Mouse (Mus musculus): ENCODE results near the gene Klhl20. TPM values are rescaled to one million over a fixed set of nuclear protein-coding genes. Genes with fewer than 3 reads are reported as not detected.

The Klhl20 gene
- polyA plus RNA-seq, 1 experiment from 2014 or later, result 13.4 TPM

GRCm38 (mm10) chr1:161143216-161143615, 11.9 kb upstream of the Klhl20 start:
- no peak for ATAC-seq (replicated peaks; ENCODE audit: extremely low read depth, insufficient read depth, low FRiP score)
- no peaks in the 10 kb centered on the region for H3K9me3 ChIP-seq (replicated peaks; ENCODE audit: control insufficient read depth, low read length)
- no peaks in the 10 kb centered on the region for H3K27me3 ChIP-seq (ENCODE audit: control insufficient read depth, insufficient read depth, low read length)
- 60% methylated on average over 7 of the region's 7 CpGs for WGBS
- no peak overlapping the region for H3K4me3 ChIP-seq (ENCODE audit: low read length)
- no peak overlapping the region for H3K9ac ChIP-seq (ENCODE audit: low read length)
- no peak overlapping the region for H3K27ac ChIP-seq (ENCODE audit: low read length)
- peak overlapping the region; percentile 19; the same call in 1 of the 2 replicates for H3K4me2 ChIP-seq (ENCODE audit: low read depth, low read length)
- no peaks in the 10 kb centered on the region for H3K36me3 ChIP-seq (ENCODE audit: control insufficient read depth, insufficient read depth)
- H3K4me1 ChIP-seq (ENCODE audit: control insufficient read depth, insufficient read depth, low read length), result peaks cover 2% of the 10 kb centered on the region; the same call in 1 of the 2 replicates

- no peak within 1 kb of the TSS for H3K27ac ChIP-seq (ENCODE audit: low read length)
- no peaks in the 10 kb centered on the region for H3K27me3 ChIP-seq (ENCODE audit: control insufficient read depth, insufficient read depth, low read length)
- 7% methylated on average over 33 of the region's 33 CpGs for WGBS
- peaks cover 2% of the 10 kb centered on the region; the same call in 1 of the 2 replicates for H3K4me1 ChIP-seq (ENCODE audit: control insufficient read depth, insufficient read depth, low read length)
- peak within 1 kb of the TSS; percentile 79 for H3K4me2 ChIP-seq (ENCODE audit: low read depth, low read length)
- peak within 1 kb of the TSS; percentile 62 for H3K9ac ChIP-seq (ENCODE audit: low read length)
- H3K36me3 ChIP-seq (ENCODE audit: control insufficient read depth, insufficient read depth), result no peaks in the 10 kb centered on the region
- peak; percentile 86 for ATAC-seq (replicated peaks; ENCODE audit: extremely low read depth, insufficient read depth, low FRiP score)
- H3K4me3 ChIP-seq (ENCODE audit: low read length), result peak within 1 kb of the TSS; percentile 55
- H3K9me3 ChIP-seq (replicated peaks; ENCODE audit: control insufficient read depth, low read length), result no peaks in the 10 kb centered on the region
Measured at GRCm38 (mm10) chr1:161142531-161143159, 11.3 kb upstream of the Klhl20 start, which contains the start of gene Ankrd45. Gene Ankrd45 (plus strand): TSS chr1:161142691.

GRCm38 (mm10) chr1:161140026-161140762, 8.9 kb upstream of the Klhl20 start:
- no peak overlapping the region for H3K4me2 ChIP-seq (ENCODE audit: low read depth, low read length)
- no peak for ATAC-seq (replicated peaks; ENCODE audit: extremely low read depth, insufficient read depth, low FRiP score)
- WGBS, result 74% methylated on average over 9 of the region's 9 CpGs
- no peak overlapping the region for H3K4me3 ChIP-seq (ENCODE audit: low read length)
- no peaks in the 10 kb centered on the region for H3K27me3 ChIP-seq (ENCODE audit: control insufficient read depth, insufficient read depth, low read length)
- no peak overlapping the region for H3K27ac ChIP-seq (ENCODE audit: low read length)
- H3K9ac ChIP-seq (ENCODE audit: low read length), result no peak overlapping the region
- no peaks in the 10 kb centered on the region for H3K9me3 ChIP-seq (replicated peaks; ENCODE audit: control insufficient read depth, low read length)
- no peaks in the 10 kb centered on the region for H3K36me3 ChIP-seq (ENCODE audit: control insufficient read depth, insufficient read depth)
- peaks cover 2% of the 10 kb centered on the region; the same call in 1 of the 2 replicates for H3K4me1 ChIP-seq (ENCODE audit: control insufficient read depth, insufficient read depth, low read length)

- no peak for ATAC-seq (replicated peaks; ENCODE audit: extremely low read depth, insufficient read depth, low FRiP score)
- H3K9ac ChIP-seq (ENCODE audit: low read length), result no peak overlapping the region
- H3K27ac ChIP-seq (ENCODE audit: low read length), result no peak overlapping the region
- H3K4me1 ChIP-seq (ENCODE audit: control insufficient read depth, insufficient read depth, low read length), result peaks cover 2% of the 10 kb centered on the region; the same call in 1 of the 2 replicates
- no peaks in the 10 kb centered on the region for H3K27me3 ChIP-seq (ENCODE audit: control insufficient read depth, insufficient read depth, low read length)
- H3K36me3 ChIP-seq (ENCODE audit: control insufficient read depth, insufficient read depth), result no peaks in the 10 kb centered on the region
- H3K9me3 ChIP-seq (replicated peaks; ENCODE audit: control insufficient read depth, low read length), result no peaks in the 10 kb centered on the region
- no peak overlapping the region for H3K4me3 ChIP-seq (ENCODE audit: low read length)
- H3K4me2 ChIP-seq (ENCODE audit: low read depth, low read length), result no peak overlapping the region
- WGBS, result 79% methylated on average over 2 of the region's 2 CpGs
Measured at GRCm38 (mm10) chr1:161139496-161139895, 8.2 kb upstream of the Klhl20 start.

GRCm38 (mm10) chr1:161126461-161126860, 4.8 kb downstream of the Klhl20 start:
- no peak for ATAC-seq (replicated peaks; ENCODE audit: extremely low read depth, insufficient read depth, low FRiP score)
- WGBS, result 67% methylated on average over 1 of the region's 1 CpGs
- Histone ChIP-seq H3K4me2 (ENCODE audit: low read depth, low read length) (no peak overlapping the region), H3K9me3 (replicated peaks; ENCODE audit: control insufficient read depth, low read length) (no peaks in the 10 kb centered on the region), H3K4me1 (ENCODE audit: control insufficient read depth, insufficient read depth, low read length) (peaks cover 9% of the 10 kb centered on the region), H3K9ac (ENCODE audit: low read length) (no peak overlapping the region), H3K27me3 (ENCODE audit: control insufficient read depth, insufficient read depth, low read length) (no peaks in the 10 kb centered on the region), H3K27ac (ENCODE audit: low read length) (no peak overlapping the region), H3K4me3 (ENCODE audit: low read length) (no peak overlapping the region), H3K36me3 (ENCODE audit: control insufficient read depth, insufficient read depth) (peaks cover 3% of the 10 kb centered on the region; the same call in 1 of the 2 replicates)

- 90% methylated on average over 10 of the region's 10 CpGs for WGBS
- H3K36me3 ChIP-seq (ENCODE audit: control insufficient read depth, insufficient read depth), result peaks cover 1% of the 10 kb centered on the region; the same call in 1 of the 2 replicates
- H3K27me3 ChIP-seq (ENCODE audit: control insufficient read depth, insufficient read depth, low read length), result no peaks in the 10 kb centered on the region
- no peak overlapping the region for H3K4me3 ChIP-seq (ENCODE audit: low read length)
- no peak overlapping the region for H3K9ac ChIP-seq (ENCODE audit: low read length)
- no peaks in the 10 kb centered on the region for H3K4me1 ChIP-seq (ENCODE audit: control insufficient read depth, insufficient read depth, low read length)
- no peak overlapping the region for H3K4me2 ChIP-seq (ENCODE audit: low read depth, low read length)
- no peaks in the 10 kb centered on the region for H3K9me3 ChIP-seq (replicated peaks; ENCODE audit: control insufficient read depth, low read length)
- no peak overlapping the region for H3K27ac ChIP-seq (ENCODE audit: low read length)
- no peak for ATAC-seq (replicated peaks; ENCODE audit: extremely low read depth, insufficient read depth, low FRiP score)
Measured at GRCm38 (mm10) chr1:161122661-161123418, 8.5 kb downstream of the Klhl20 start.

GRCm38 (mm10) chr1:161114591-161114990, 16.7 kb downstream of the Klhl20 start:
- Histone ChIP-seq H3K9me3 (replicated peaks; ENCODE audit: control insufficient read depth, low read length) (no peaks in the 10 kb centered on the region), H3K27me3 (ENCODE audit: control insufficient read depth, insufficient read depth, low read length) (no peaks in the 10 kb centered on the region), H3K4me2 (ENCODE audit: low read depth, low read length) (no peak overlapping the region), H3K4me3 (ENCODE audit: low read length) (no peak overlapping the region), H3K4me1 (ENCODE audit: control insufficient read depth, insufficient read depth, low read length) (peaks cover 4% of the 10 kb centered on the region; the same call in 1 of the 2 replicates), H3K36me3 (ENCODE audit: control insufficient read depth, insufficient read depth) (no peaks in the 10 kb centered on the region), H3K27ac (ENCODE audit: low read length) (no peak overlapping the region), H3K9ac (ENCODE audit: low read length) (no peak overlapping the region)
- no peak for ATAC-seq (replicated peaks; ENCODE audit: extremely low read depth, insufficient read depth, low FRiP score)

- 86% methylated on average over 8 of the region's 8 CpGs for WGBS
Measured at GRCm38 (mm10) chr1:161109216-161109615, 22.1 kb downstream of the Klhl20 start.

More at GRCm38 (mm10) chr1:161109216-161109615, 22.1 kb downstream of the Klhl20 start:
- Histone ChIP-seq H3K4me3 (ENCODE audit: low read length) (no peak overlapping the region), H3K4me2 (ENCODE audit: low read depth, low read length) (no peak overlapping the region), H3K27me3 (ENCODE audit: control insufficient read depth, insufficient read depth, low read length) (no peaks in the 10 kb centered on the region), H3K4me1 (ENCODE audit: control insufficient read depth, insufficient read depth, low read length) (no peaks in the 10 kb centered on the region), H3K36me3 (ENCODE audit: control insufficient read depth, insufficient read depth) (peaks cover 13% of the 10 kb centered on the region; the same call in 1 of the 2 replicates), H3K27ac (ENCODE audit: low read length) (no peak overlapping the region), H3K9me3 (replicated peaks; ENCODE audit: control insufficient read depth, low read length) (no peaks in the 10 kb centered on the region), H3K9ac (ENCODE audit: low read length) (no peak overlapping the region)
- no peak for ATAC-seq (replicated peaks; ENCODE audit: extremely low read depth, insufficient read depth, low FRiP score)
